Mouse (Mus musculus) heart, embryonic 14.5 days (tissue): ENCODE results near the gene Blm. TPM values are rescaled to one million over a fixed set of nuclear protein-coding genes. Genes with fewer than 3 reads are reported as not detected.

Experiments
- ATAC-seq: fragments of 200-750 bp; cut with Nextera tagmentation; 2 replicates; pipeline ENCODE4 v1.8.0; 2017; ENCODE audit warnings: low read depth, moderate TSS enrichment; ENCODE audit not compliant: insufficient number of reproducible peaks, insufficient read depth, low FRiP score
- H3K27ac ChIP-seq, 2 experiments: fragments of 200-500 bp in 1 of 2; fragments of 300-500 bp in 1 of 2; sonication (generic) in 1 of 2; replicated peaks in 1 of 2; 2 replicates each; pipeline ENCODE4 v1.5.1; 2012 to 2014; ENCODE audit warnings: low read depth in 2 of 2, low read length in 2 of 2, control low read depth in 1 of 2, mild to moderate bottlenecking in 1 of 2, mixed read lengths in 1 of 2; ENCODE audit not compliant: control insufficient read depth in 1 of 2, insufficient read depth in 1 of 2
- H3K27me3 ChIP-seq: fragments of 300-500 bp; sonication (generic); 2 replicates; pipeline ENCODE4 v1.6.1; 2014; ENCODE audit warnings: mild to moderate bottlenecking, low read length, control low read depth; ENCODE audit not compliant: control insufficient read depth, insufficient read depth
- H3K36me3 ChIP-seq: fragments of 300-500 bp; sonication (generic); 2 replicates; pipeline ENCODE4 v1.6.1; 2014; ENCODE audit warnings: mild to moderate bottlenecking, control low read depth, low read length, mixed read lengths; ENCODE audit not compliant: control insufficient read depth, insufficient read depth
- H3K4me1 ChIP-seq, 2 experiments: fragments of 200-500 bp in 1 of 2; fragments of 300-500 bp in 1 of 2; sonication (generic) in 1 of 2; 2 replicates each; pipeline ENCODE4 v1.6.1; 2012 to 2014; ENCODE audit warnings: low read length in 2 of 2, control low read depth in 1 of 2, mixed read lengths in 1 of 2; ENCODE audit not compliant: control insufficient read depth in 2 of 2, insufficient read depth in 2 of 2
- H3K4me2 ChIP-seq: fragments of 300-500 bp; sonication (generic); 2 replicates; pipeline ENCODE4 v1.6.1; 2014; ENCODE audit warnings: mild to moderate bottlenecking, low read length
- H3K4me3 ChIP-seq, 2 experiments: fragments of 200-500 bp in 1 of 2; fragments of 300-500 bp in 1 of 2; sonication (generic) in 1 of 2; 2 replicates each; pipeline ENCODE4 v1.5.1; 2012 to 2014; ENCODE audit warnings: low read length in 2 of 2, mild to moderate bottlenecking in 2 of 2, control low read depth in 1 of 2, low read depth in 1 of 2, moderate library complexity in 1 of 2; ENCODE audit not compliant: control insufficient read depth in 1 of 2, insufficient read depth in 1 of 2
- H3K9ac ChIP-seq: fragments of 300-500 bp; sonication (generic); 2 replicates; pipeline ENCODE4 v1.6.1; 2014; ENCODE audit warnings: mild to moderate bottlenecking, low read length
- H3K9me3 ChIP-seq: fragments of 300-500 bp; sonication (generic); 2 replicates; pipeline ENCODE4 v1.6.1; 2016; ENCODE audit warnings: low read length, control low read depth; ENCODE audit not compliant: control insufficient read depth
- WGBS: fragments of 180-500 bp; shearing (Covaris S2); extraction: QIAGEN DNeasy Blood & Tissue Kit; methylation state at CpG from one replicate; pipeline ENCODE4 v1.1.7; 2014; 5-methylcytosine and 5-hydroxymethylcytosine counted together
- polyA plus RNA-seq: library from polyadenylated mRNA; unstranded; fragments of >200 nt; fragmentation: Nextera tagmentation; extraction: Ambion mirVana; gene quantifications from 2 replicates; pipeline ENCODE4 v1.2.1, GENCODE M21; 2014

Blm gene
- polyA plus RNA-seq, 1 experiment from 2014 or later, result 16.5 TPM

DNA sequence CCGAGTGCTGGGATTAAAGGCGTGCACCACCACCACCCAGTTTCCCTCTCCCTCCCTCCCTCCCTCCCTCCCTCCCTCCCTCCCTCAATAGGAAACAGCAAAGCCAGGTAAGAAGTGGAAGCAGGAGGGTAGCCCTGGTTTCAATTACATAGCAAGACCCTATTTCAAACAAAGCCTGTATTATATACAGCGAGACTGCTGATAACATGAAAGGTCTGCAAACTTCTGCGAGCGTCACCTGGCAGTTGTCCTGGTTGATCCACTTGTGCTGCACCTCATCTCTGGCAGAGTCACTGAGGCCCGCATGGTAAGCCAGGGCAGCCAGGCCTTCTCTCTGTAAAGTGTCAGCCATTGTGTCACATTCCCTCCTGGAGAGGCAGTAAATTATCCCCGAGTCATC is 54.8 kb downstream of the Blm start:
- no peak for ATAC-seq
- Histone ChIP-seq H3K9me3 (no peaks in the 10 kb centered on the region), H3K36me3 (0 out of 2 replicates have a peak, but pooled peaks cover 7% of the 10 kb centered on the region), H3K4me2 (no peak overlapping the region), H3K9ac (no peak overlapping the region), H3K27me3 (no peaks in the 10 kb centered on the region), H3K27ac (no peak overlapping the region), H3K4me1 (no peaks in the 10 kb centered on the region), H3K4me3 (no peak overlapping the region)
- 60% methylated on average over 7 of the region's 7 CpGs for WGBS

DNA sequence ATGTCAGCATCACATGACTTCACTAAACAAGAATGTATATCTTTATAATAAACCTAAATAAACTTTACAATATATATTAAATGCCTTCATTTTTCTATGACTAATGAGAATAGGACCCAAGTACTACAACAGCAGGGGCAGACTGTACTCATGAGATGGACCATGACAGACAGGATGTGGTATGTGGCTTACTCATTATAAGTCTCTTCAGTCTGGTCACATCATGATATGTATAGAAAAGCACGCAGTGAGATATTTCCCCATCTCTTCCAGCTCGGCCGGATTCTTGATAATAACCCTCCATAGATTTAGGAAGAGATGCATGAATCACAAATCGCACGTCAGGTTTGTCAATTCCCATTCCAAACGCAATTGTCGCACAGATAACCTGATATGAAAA is 61.1 kb downstream of the Blm start:
- H3K36me3 ChIP-seq, result peaks cover 28% of the 10 kb centered on the region
- no peak overlapping the region for H3K4me3 ChIP-seq
- H3K9me3 ChIP-seq, result no peaks in the 10 kb centered on the region
- no peaks in the 10 kb centered on the region for H3K27me3 ChIP-seq
- no peak overlapping the region for H3K9ac ChIP-seq
- ATAC-seq, result no peak
- no peak overlapping the region for H3K4me2 ChIP-seq
- H3K4me1 ChIP-seq, result peaks cover 0 to 5% of the 10 kb centered on the region in 2 experiments; a peak in 1 of 4 replicates
- no peak overlapping the region for H3K27ac ChIP-seq
- WGBS, result 94% methylated on average over 7 of the region's 7 CpGs

DNA sequence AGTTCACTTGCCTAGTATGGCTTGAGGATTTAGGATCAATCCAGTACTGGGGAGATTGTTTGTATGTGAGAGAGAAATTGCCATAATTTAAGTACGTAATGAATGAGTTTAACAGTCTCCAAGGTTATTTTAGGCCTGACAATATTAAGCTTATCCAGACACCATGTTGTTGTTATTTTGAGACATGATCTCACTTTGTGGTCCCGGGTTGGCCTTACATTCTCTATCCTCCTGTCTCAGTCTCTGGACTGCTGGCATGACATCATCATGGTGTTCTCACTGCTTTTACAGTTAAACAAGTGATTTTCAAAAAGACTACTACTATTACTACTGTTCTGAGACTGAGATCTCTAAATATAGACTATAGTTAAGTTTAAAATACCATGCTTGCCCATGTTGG is 66.1 kb downstream of the Blm start:
- H3K4me1 ChIP-seq, result peaks cover 0 to 12% of the 10 kb centered on the region in 2 experiments; a peak in 3 of 4 replicates
- H3K9me3 ChIP-seq, result no peaks in the 10 kb centered on the region
- no peak overlapping the region for H3K4me3 ChIP-seq
- peak overlapping the region in 1 of 2 experiments; percentile 84; a peak in 3 of 4 replicates for H3K27ac ChIP-seq
- 16% methylated on average over 2 of the region's 2 CpGs for WGBS
- peak; percentile 26; the same call in 1 of the 2 replicates for ATAC-seq
- no peaks in the 10 kb centered on the region for H3K27me3 ChIP-seq
- peaks cover 48% of the 10 kb centered on the region for H3K36me3 ChIP-seq
- H3K9ac ChIP-seq, result no peak overlapping the region
- no peak overlapping the region for H3K4me2 ChIP-seq

DNA sequence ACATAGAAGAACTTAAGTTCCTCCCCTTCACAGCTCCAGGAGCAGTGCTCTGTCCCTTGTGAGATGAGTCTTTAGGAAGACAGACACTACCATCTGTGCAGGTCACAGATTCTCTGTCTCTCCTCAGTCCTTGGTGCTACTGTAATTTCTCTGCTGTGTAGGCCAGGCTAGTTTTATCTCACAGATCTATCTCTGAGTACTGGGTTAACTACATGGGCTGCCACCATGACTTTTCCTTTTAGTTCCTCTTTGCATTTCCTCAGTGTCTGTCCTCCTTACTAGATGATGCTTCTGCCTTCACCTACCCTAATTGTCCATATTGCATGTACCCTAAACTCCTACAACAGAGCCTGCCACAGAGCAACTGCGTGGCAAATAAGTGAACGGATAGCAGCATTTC is 67.6 kb downstream of the Blm start:
- H3K27ac ChIP-seq, result no peak overlapping the region
- no peaks in the 10 kb centered on the region for H3K9me3 ChIP-seq
- H3K9ac ChIP-seq, result no peak overlapping the region
- no peaks in the 10 kb centered on the region for H3K27me3 ChIP-seq
- H3K36me3 ChIP-seq, result peaks cover 45% of the 10 kb centered on the region
- ATAC-seq, result no peak
- no peak overlapping the region for H3K4me3 ChIP-seq
- WGBS, result 96% methylated on average over 2 of the region's 2 CpGs
- H3K4me2 ChIP-seq, result no peak overlapping the region
- peaks cover 0 to 12% of the 10 kb centered on the region in 2 experiments; a peak in 3 of 4 replicates for H3K4me1 ChIP-seq

DNA sequence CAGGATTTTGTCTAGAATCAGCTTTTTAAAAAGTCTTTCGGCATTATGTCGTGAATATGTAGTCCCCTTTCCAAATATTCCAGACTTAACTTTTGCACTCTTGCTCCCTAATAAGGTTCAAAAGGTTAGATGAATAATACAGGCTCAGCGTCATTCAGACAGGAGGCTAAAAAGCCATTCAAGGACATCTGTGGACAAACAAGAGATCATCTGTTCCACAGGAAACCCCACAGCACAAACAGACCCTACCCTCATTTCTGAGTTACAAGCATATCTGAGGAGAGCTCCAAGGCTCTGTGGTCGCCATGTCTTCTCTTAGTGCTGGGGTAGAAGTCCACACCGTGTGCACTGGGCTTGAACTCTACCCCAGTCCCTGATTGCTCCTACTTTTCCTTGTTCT is 70.1 kb downstream of the Blm start:
- no peaks in the 10 kb centered on the region for H3K9me3 ChIP-seq
- H3K27ac ChIP-seq, result no peak overlapping the region
- 87% methylated on average over 5 of the region's 5 CpGs for WGBS
- ATAC-seq, result no peak
- H3K4me3 ChIP-seq, result no peak overlapping the region
- H3K4me2 ChIP-seq, result no peak overlapping the region
- H3K9ac ChIP-seq, result no peak overlapping the region
- no peaks in the 10 kb centered on the region for H3K27me3 ChIP-seq
- peaks cover 0 to 15% of the 10 kb centered on the region in 2 experiments; a peak in 3 of 4 replicates for H3K4me1 ChIP-seq
- H3K36me3 ChIP-seq, result peaks cover 54% of the 10 kb centered on the region

DNA sequence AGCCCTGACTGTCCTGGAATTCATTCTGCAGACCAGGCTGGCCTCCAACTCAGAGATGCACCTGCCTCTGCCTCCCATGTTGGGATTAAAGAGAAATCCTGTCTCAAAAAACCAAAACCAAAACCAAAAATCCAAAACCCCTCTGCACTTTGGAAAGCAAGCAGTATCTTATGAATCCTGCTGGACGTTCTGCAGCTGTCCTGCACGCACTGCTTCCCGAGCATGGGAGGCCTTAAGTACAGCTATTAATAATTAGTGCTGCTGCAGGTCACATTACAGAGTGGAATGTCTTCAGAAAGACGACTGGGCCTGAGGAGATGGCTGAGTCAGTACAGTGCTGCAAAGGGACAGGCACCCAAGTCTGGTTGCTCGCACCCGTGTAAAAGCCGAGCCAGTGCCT is 73.0 kb downstream of the Blm start:
- Histone ChIP-seq H3K4me2 (no peak overlapping the region), H3K4me3 (no peak overlapping the region), H3K9ac (no peak overlapping the region), H3K4me1 (peaks cover 8 to 15% of the 10 kb centered on the region in 2 experiments), H3K27ac (no peak overlapping the region), H3K36me3 (peaks cover 48% of the 10 kb centered on the region), H3K9me3 (no peaks in the 10 kb centered on the region), H3K27me3 (no peaks in the 10 kb centered on the region)
- WGBS, result 62% methylated on average over 7 of the region's 7 CpGs
- no peak for ATAC-seq

DNA sequence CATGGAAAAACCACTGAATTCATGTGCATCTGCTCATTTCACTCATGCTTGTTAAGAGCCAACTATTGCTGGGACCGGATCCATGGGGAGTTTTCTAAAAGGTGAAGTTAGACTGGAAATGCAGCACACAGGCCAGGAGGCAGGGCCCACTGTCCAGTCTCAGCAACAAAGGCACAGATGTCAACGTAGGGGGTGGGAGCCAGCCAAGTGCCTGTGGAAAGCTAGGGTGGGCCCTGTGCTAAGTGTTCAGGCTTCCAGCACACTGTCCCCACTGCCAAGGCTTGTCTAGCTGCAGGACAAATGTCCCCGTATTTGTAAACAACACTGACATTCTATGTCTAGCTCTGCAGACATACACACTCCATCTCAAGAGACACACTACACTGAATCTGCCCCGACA is 74.0 kb downstream of the Blm start:
- Histone ChIP-seq H3K4me2 (no peak overlapping the region), H3K4me1 (peaks cover 17 to 22% of the 10 kb centered on the region in 2 experiments), H3K36me3 (peaks cover 44% of the 10 kb centered on the region), H3K27me3 (no peaks in the 10 kb centered on the region), H3K27ac (no peak overlapping the region), H3K9ac (no peak overlapping the region), H3K4me3 (no peak overlapping the region), H3K9me3 (no peaks in the 10 kb centered on the region)
- ATAC-seq, result no peak
- 88% methylated on average over 4 of the region's 4 CpGs for WGBS

DNA sequence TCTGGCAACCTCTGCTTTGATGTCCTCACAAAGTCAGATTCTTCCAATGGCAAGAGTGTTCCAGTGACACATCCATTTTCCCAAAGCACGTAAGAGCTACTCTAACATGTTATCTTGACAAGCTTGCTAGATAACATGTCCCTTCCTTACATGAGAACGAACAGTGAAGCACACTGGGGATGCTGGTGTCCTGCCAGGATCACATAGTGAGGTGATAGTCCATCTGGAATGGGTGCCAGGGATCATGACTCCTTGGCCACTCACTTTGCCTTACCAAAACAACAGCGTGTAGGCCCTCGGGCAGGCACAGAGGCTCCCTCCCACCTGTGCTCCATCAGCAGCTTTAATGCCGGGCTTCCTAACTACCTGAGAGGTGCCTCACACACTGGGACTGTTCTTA is 74.7 kb downstream of the Blm start:
- no peak overlapping the region for H3K27ac ChIP-seq
- no peaks in the 10 kb centered on the region for H3K27me3 ChIP-seq
- 55% methylated on average over 5 of the region's 5 CpGs for WGBS
- no peak overlapping the region for H3K4me3 ChIP-seq
- no peak for ATAC-seq
- peaks cover 40% of the 10 kb centered on the region for H3K36me3 ChIP-seq
- H3K4me2 ChIP-seq, result no peak overlapping the region
- H3K9ac ChIP-seq, result no peak overlapping the region
- no peaks in the 10 kb centered on the region for H3K9me3 ChIP-seq
- peaks cover 19 to 23% of the 10 kb centered on the region in 2 experiments for H3K4me1 ChIP-seq
